Mouse (Mus musculus): ENCODE results near the gene Crcp.

DNA sequence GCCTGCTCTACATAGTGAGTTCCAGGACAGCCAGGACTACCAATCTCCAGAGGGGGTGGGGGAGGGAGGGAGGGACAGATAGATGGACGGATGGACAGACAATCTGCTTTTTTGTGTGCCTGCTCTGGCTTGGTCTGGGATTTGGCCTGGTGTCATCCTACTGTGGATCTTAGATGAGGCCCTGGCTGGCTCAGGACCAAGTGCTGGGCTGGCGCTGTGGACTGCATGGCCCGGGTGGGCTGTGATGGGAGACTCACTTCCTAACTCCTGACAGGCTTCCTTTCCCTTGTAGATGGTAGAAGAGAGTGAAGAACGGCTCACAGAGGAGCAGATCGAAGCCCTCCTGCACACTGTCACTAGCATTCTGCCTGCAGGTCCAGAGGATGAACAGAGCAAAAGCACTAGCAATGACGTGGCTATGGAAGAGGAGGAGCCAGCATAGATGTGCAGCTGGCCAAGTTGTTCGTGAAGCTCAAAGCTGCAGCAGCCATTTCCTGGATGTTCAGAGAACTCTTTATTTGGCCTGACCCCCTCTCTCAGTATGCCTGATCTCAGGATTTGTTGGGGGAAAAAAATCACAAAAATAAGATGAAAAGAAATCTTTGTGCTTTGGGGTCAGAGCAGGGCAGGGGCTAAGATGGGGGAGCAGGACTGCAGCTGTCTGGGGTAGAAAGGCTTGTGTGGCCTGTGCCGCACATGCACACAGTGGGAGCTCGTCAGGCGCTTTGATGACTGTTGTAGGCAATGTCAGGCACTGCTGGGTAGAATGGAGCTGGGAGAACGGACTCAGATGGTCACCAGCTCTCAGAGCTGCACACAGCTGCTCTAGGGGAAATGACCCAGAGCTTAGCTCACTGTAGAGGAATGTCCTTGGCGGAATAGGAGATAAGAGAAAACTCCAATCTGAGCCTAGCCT, 30.6 kb downstream of the Crcp start:
- TF ChIP-seq CTCF (IDR thresholded peaks at IDR 0.05) (no peak), EP300 (IDR thresholded peaks at IDR 0.05; ENCODE audit: insufficient read depth, low read depth, low read length) (peak; percentile 63; the same call in 1 of the 2 replicates), POLR2A (IDR thresholded peaks at IDR 0.05; ENCODE audit: insufficient read depth, low read depth, low read length) (peak; percentile 66; the same call in 1 of the 2 replicates)

All from heart, adult 2 months (tissue).